Mouse (Mus musculus) limb, embryonic 11.5 days (tissue): ENCODE measurements around the gene H2-Ob. TPM values are rescaled to one million over a fixed set of nuclear protein-coding genes. Genes with fewer than 3 reads are reported as not detected.
"Not testable (repeated sequence)": the region's sequence is repeated elsewhere in the genome, so short reads cannot be mapped to it uniquely, and the experiment has no call there.

Source experiments
- ATAC-seq: fragments of 200-750 bp; cut with Nextera tagmentation; 2 replicates; pipeline ENCODE4 v1.8.0; 2017; ENCODE audit warnings: low read depth; ENCODE audit not compliant: insufficient number of reproducible peaks, low FRiP score, low TSS enrichment
- DNase-seq: peaks from one replicate; pipeline ENCODE4 v3.0.0-alpha.2; 2015; ENCODE audit warnings: low spot score
- H3K27ac ChIP-seq: fragments of 300-500 bp; sonication (generic); replicated peaks from 2 replicates; pipeline ENCODE4 v1.5.1; 2014; ENCODE audit warnings: low read depth, mild to moderate bottlenecking, low read length
- H3K27me3 ChIP-seq: fragments of 300-500 bp; sonication (generic); 2 replicates; pipeline ENCODE4 v1.6.1; 2014; ENCODE audit warnings: mild to moderate bottlenecking, low read length, mixed read lengths; ENCODE audit not compliant: control insufficient read depth, insufficient read depth
- H3K36me3 ChIP-seq: fragments of 300-500 bp; sonication (generic); 2 replicates; pipeline ENCODE4 v1.6.1; 2014; ENCODE audit warnings: mild to moderate bottlenecking, low read length, moderate library complexity, mixed read lengths; ENCODE audit not compliant: control insufficient read depth, insufficient read depth
- H3K4me1 ChIP-seq: fragments of 300-500 bp; sonication (generic); 2 replicates; pipeline ENCODE4 v1.6.1; 2014; ENCODE audit warnings: low read length, mixed read lengths; ENCODE audit not compliant: control insufficient read depth, insufficient read depth
- H3K4me2 ChIP-seq: fragments of 300-500 bp; sonication (generic); 2 replicates; pipeline ENCODE4 v1.6.1; 2014; ENCODE audit warnings: low read depth, mild to moderate bottlenecking, moderate library complexity; ENCODE audit not compliant: severe bottlenecking
- H3K4me3 ChIP-seq: fragments of 300-500 bp; sonication (generic); 2 replicates; pipeline ENCODE4 v1.5.1; 2014; ENCODE audit warnings: low read depth, low read length
- H3K9ac ChIP-seq: fragments of 300-500 bp; sonication (generic); 2 replicates; pipeline ENCODE4 v1.6.1; 2014; ENCODE audit warnings: mild to moderate bottlenecking, low read length
- H3K9me3 ChIP-seq: fragments of 300-500 bp; sonication (generic); 2 replicates; pipeline ENCODE4 v1.6.1; 2016; ENCODE audit warnings: low read length; ENCODE audit not compliant: control insufficient read depth
- WGBS: fragments of 180-500 bp; shearing (Covaris S2); extraction: QIAGEN DNeasy Blood & Tissue Kit; methylation state at CpG from one replicate; pipeline ENCODE4 v1.1.7; 2014; 5-methylcytosine and 5-hydroxymethylcytosine counted together
- polyA plus RNA-seq: library from polyadenylated mRNA; unstranded; fragments of >200 nt; fragmentation: Nextera tagmentation; extraction: Ambion mirVana; gene quantifications from 2 replicates; pipeline ENCODE4 v1.2.1, GENCODE M21; 2014

Gene H2-Ob
- polyA plus RNA-seq, 1 experiment from 2014 or later: not detected

DNA sequence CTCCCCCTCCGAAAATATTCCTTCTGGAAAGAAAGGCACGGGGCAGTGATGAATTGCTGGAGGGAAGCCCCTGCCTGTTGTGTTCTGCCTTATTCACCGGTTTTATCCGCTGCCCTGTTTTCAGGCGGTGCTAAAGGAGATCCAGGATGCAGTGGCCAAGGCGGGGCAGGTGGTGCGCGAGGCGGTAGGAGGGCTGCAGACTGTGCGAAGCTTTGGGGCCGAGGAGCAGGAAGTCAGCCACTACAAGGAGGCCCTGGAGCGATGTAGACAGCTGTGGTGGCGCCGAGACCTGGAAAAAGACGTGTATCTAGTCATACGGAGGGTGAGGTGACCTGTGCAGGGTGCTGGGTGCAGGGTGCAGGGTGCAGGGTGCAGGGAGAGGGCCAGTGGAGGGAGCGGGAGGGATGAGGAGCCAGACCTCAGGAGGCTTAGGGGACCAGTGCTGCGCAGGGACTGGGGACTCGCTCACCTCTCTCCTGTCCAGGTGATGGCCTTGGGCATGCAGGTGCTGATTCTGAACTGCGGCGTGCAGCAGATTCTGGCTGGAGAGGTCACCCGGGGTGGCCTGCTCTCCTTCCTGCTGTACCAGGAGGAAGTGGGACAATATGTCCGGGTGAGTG, 26.8 kb upstream of the H2-Ob start:
- H3K9ac ChIP-seq: no peak overlapping the region
- no peak for ATAC-seq
- 12% methylated on average over 23 of the region's 23 CpGs for WGBS

DNA sequence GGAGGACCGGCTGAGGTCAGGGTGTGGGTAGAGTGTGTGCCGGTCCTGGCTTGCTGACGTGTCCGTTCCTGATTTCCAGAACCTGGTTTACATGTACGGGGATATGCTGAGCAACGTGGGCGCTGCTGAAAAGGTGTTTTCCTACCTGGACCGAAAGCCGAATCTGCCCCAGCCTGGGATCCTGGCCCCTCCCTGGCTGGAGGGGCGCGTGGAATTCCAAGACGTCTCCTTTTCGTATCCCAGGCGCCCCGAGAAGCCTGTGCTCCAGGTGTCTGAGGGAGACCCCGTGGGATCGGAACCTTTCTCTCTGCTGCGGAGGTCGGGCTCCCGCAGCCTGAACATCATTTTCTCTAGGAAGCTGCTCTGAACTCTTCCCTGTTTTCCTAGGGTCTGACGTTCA, 24.8 kb upstream of the H2-Ob start:
- H3K27me3 ChIP-seq: peaks cover 33% of the 10 kb centered on the region
- DNase-seq: no peak
- H3K4me1 ChIP-seq: no peaks in the 10 kb centered on the region
- WGBS: 38% methylated on average over 21 of the region's 21 CpGs
- no peaks in the 10 kb centered on the region for H3K36me3 ChIP-seq
- H3K27ac ChIP-seq: no peak overlapping the region
- H3K4me3 ChIP-seq: no peak overlapping the region
- ATAC-seq: no peak
- H3K9ac ChIP-seq: no peak overlapping the region
- no peaks in the 10 kb centered on the region for H3K9me3 ChIP-seq
- H3K4me2 ChIP-seq: no peak overlapping the region

More for the DNA sequence above, 26.8 kb upstream of the H2-Ob start:
- Histone ChIP-seq H3K4me3 (no peak overlapping the region), H3K36me3 (no peaks in the 10 kb centered on the region), H3K9me3 (no peaks in the 10 kb centered on the region), H3K4me2 (no peak overlapping the region), H3K4me1 (no peaks in the 10 kb centered on the region), H3K27me3 (peaks cover 41% of the 10 kb centered on the region), H3K27ac (no peak overlapping the region)
- no peak for DNase-seq

DNA sequence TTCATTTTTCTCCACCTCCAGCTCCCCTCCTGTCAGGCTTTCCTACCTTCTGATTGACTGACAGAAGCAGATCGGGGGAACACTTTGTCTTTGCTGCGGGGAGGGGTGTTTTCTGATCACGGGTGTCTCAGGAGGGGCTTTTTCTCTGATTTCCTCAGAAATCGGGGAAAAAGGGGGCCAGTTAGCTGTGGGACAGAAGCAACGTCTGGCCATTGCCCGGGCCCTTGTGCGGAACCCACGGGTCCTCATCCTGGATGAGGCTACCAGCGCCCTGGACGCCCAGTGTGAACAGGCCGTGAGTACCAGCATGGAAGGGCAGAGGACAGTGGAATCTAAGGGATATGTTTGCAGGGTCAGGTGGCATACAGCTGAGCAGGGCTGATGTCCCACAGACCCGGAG, 23.5 kb upstream of the H2-Ob start:
- peaks cover 33% of the 10 kb centered on the region for H3K27me3 ChIP-seq
- WGBS: 87% methylated on average over 12 of the region's 12 CpGs
- no peak overlapping the region for H3K9ac ChIP-seq
- H3K36me3 ChIP-seq: no peaks in the 10 kb centered on the region
- H3K9me3 ChIP-seq: no peaks in the 10 kb centered on the region
- H3K27ac ChIP-seq: no peak overlapping the region
- no peak for ATAC-seq
- DNase-seq: no peak
- no peaks in the 10 kb centered on the region for H3K4me1 ChIP-seq
- no peak overlapping the region for H3K4me3 ChIP-seq
- no peak overlapping the region for H3K4me2 ChIP-seq

DNA sequence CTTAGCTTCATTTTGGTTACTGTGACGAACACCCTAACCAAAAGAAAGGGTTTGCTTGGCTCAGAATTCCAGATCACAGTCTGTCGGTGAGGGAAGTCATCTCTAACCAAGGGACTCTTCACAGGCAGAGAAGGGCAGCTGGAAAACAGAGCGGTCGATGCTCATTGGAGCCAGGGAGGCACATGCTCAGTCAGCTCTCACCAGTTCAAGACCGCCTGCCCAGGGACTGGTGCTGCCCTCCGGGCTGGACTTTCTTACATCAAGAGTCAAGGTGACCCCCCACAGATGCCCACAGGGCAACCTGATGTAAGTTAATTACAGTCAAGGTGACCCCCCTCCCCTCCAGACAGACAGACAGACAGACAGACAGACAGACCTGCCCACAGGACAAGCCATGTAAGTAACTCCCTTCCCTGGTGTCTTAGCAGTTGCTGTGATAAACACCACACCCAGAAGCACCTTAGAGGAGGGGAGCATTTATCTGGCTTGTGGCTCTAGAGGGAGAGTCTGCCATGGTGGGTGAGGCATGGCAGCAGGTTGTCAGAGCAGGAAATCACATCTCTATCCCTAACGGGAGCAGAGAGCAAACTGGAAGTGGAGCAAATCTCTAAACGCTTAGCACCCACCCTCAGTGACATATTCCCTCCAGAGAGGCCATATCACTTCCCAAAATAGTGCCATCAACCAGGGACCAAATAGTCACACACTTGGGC, 21.3 kb upstream of the H2-Ob start:
- no peak overlapping the region for H3K4me2 ChIP-seq
- H3K4me3 ChIP-seq: no peak overlapping the region
- WGBS: 92% methylated on average over 8 of the region's 8 CpGs
- H3K9me3 ChIP-seq: no peaks in the 10 kb centered on the region
- H3K36me3 ChIP-seq: no peaks in the 10 kb centered on the region
- H3K27ac ChIP-seq: no peak overlapping the region
- no peak overlapping the region for H3K9ac ChIP-seq
- DNase-seq: no peak
- no peak for ATAC-seq
- H3K27me3 ChIP-seq: peaks cover 21% of the 10 kb centered on the region
- H3K4me1 ChIP-seq: no peaks in the 10 kb centered on the region

DNA sequence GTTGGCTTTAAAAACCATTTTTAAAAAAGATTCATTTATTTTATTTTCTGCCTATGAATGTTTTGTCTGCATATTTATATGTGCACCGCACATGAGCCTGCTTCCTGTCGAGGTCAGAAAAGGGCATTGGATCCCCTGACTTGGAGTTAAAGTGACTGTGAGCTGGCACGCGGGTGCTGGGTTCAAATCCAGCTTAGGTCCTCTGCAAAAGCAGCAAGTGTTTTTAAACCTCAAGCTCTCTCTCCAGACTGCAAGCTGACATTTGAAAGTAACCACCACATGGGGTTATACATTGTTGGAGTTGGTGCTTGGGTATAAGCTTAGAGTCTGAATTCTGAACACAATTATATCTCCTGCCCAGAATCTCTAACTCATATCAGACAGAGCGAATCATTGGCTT, 20.7 kb upstream of the H2-Ob start:
- 94% methylated on average over 5 of the region's 5 CpGs for WGBS
- H3K4me2 ChIP-seq: no peak overlapping the region
- no peaks in the 10 kb centered on the region for H3K9me3 ChIP-seq
- no peak for DNase-seq
- no peak overlapping the region for H3K27ac ChIP-seq
- H3K9ac ChIP-seq: no peak overlapping the region
- no peaks in the 10 kb centered on the region for H3K4me1 ChIP-seq
- no peak for ATAC-seq
- peaks cover 16% of the 10 kb centered on the region for H3K27me3 ChIP-seq
- H3K36me3 ChIP-seq: no peaks in the 10 kb centered on the region
- H3K4me3 ChIP-seq: no peak overlapping the region

DNA sequence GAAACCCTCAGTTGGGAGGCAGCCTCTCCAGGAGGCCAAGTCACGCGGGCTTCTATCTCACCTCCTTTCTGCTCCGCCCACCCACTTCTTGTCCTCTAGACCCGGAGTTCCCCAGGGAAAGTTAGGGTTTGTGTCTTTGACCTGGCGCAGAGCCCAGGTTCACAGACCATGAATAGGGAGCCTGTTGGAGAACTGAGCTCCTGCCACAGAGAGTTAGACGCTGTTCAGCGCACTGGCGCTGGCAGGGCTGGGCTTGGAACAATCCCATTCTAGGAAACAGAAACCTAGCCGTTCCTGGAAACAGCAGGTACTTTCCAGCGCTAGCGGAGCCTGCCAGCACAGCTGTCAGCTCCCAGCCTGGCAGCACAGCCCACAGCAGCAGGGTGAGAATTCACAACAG, 20.0 kb upstream of the H2-Ob start:
- Histone ChIP-seq H3K9ac (no peak overlapping the region), H3K36me3 (no peaks in the 10 kb centered on the region), H3K9me3 (no peaks in the 10 kb centered on the region), H3K4me2 (no peak overlapping the region), H3K27me3 (peaks cover 9% of the 10 kb centered on the region), H3K27ac (no peak overlapping the region), H3K4me1 (no peaks in the 10 kb centered on the region), H3K4me3 (no peak overlapping the region)
- no peak for ATAC-seq
- DNase-seq: no peak
- WGBS: 88% methylated on average over 11 of the region's 11 CpGs

DNA sequence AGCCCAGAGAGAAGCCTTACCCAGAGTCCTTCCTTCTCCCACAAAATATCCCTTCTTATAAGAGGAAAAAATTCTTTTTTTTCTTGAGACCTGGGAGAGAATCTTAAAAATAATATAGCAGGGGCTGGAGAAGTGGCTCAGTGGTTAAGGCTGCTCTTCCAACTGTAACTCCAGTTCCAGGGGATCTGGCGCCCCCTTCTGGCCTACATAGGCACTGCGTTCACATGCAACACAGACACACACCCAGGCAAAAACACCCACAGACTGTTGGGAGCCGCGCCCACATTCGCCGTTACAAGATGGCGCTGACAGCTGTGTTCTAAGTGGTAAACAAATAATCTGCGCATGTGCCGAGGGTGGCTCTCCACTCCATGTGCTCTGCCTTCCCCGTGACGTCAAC, 19.6 kb upstream of the H2-Ob start:
- H3K27me3 ChIP-seq, H3K4me2 ChIP-seq, H3K9me3 ChIP-seq, DNase-seq, H3K4me1 ChIP-seq, H3K27ac ChIP-seq, H3K9ac ChIP-seq, H3K36me3 ChIP-seq, H3K4me3 ChIP-seq, ATAC-seq: not testable (repeated sequence)
- 87% methylated on average over 8 of the region's 11 CpGs for WGBS

DNA sequence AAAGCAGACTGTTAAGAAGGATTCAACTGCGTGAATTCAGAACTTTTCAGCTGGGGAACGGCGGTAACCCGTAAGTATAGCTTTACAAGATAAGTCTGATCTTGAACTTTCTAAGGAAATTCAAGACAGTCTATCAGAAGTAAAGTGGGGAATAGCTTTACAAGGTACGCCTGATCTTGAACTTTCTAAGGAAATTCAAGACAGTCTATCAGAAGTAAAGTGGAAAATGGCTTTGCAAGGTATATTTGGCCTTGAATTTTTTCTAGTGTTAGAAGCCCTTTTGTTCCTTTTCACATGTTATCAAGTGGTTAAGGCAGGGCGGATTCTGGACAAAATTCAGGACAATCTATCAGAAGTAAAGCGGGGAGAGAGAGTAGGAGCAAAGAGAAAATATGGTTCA, 18.9 kb upstream of the H2-Ob start:
- H3K9ac ChIP-seq, ATAC-seq, H3K27ac ChIP-seq, DNase-seq, H3K27me3 ChIP-seq, H3K4me2 ChIP-seq, H3K9me3 ChIP-seq, H3K36me3 ChIP-seq, H3K4me1 ChIP-seq, H3K4me3 ChIP-seq: not testable (repeated sequence)
- 87% methylated on average over 3 of the region's 7 CpGs for WGBS

DNA sequence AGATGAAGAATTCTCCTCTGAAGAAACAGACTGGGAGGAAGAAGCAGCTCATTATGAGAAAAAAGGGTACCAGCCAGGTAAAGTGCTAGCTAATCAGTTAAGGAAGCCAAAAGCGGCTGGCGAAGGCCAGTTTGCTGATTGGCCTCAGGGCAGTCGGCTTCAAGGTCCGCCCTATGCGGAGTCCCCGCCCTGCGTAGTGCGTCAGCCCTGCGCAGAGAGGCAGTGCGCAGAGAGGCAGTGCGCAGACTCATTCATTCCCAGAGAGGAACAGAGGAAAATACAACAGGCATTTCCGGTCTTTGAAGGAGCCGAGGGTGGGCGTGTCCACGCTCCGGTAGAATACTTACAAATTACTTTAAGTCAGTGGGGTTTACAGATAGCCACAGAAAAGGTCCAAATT, 18.3 kb upstream of the H2-Ob start:
- H3K4me1 ChIP-seq, H3K27me3 ChIP-seq, H3K9me3 ChIP-seq, H3K4me3 ChIP-seq, ATAC-seq, H3K9ac ChIP-seq, DNase-seq, H3K4me2 ChIP-seq, H3K27ac ChIP-seq, H3K36me3 ChIP-seq: not testable (repeated sequence)
- WGBS: no CpG with 5 or more reads among the region's 16 CpGs
